Mouse (Mus musculus) stomach, embryonic 16.5 days (tissue): ENCODE measurements at regions not wholly inside any gene's neighbourhood (a gene's known extent, or its start where the extent isn't known, plus 50 kb on each side); places are given as distances from the start of the nearest gene placed in this dataset.
"Not testable (repeated sequence)": the region's sequence is repeated elsewhere in the genome, so short reads cannot be mapped to it uniquely, and the experiment has no call there.

ENCODE experiments used
- ATAC-seq: fragments of 200-750 bp; cut with Nextera tagmentation; 2 replicates; pipeline ENCODE4 v1.8.0; 2017; ENCODE audit warnings: moderate number of reproducible peaks, moderate TSS enrichment; ENCODE audit not compliant: insufficient read depth, low FRiP score
- H3K27ac ChIP-seq: fragments of 300-500 bp; sonication (generic); 2 replicates; pipeline ENCODE4 v1.5.1; 2014; ENCODE audit warnings: low read length
- H3K27me3 ChIP-seq: fragments of 300-500 bp; sonication (generic); 2 replicates; pipeline ENCODE4 v1.6.1; 2014; ENCODE audit warnings: low read length, control low read depth, mixed read lengths; ENCODE audit not compliant: control insufficient read depth, insufficient read depth
- H3K36me3 ChIP-seq: fragments of 300-500 bp; sonication (generic); 2 replicates; pipeline ENCODE4 v1.6.1; 2014; ENCODE audit warnings: low read length; ENCODE audit not compliant: control insufficient read depth, insufficient read depth
- H3K4me1 ChIP-seq: fragments of 300-500 bp; sonication (generic); 2 replicates; pipeline ENCODE4 v1.6.1; 2014; ENCODE audit warnings: low read length, control low read depth, mixed read lengths; ENCODE audit not compliant: control insufficient read depth, insufficient read depth
- H3K4me2 ChIP-seq: fragments of 300-500 bp; sonication (generic); 2 replicates; pipeline ENCODE4 v1.6.1; 2014; ENCODE audit warnings: low read depth, low read length, mixed read lengths
- H3K4me3 ChIP-seq: fragments of 300-500 bp; sonication (generic); replicated peaks from 2 replicates; pipeline ENCODE4 v1.5.1; 2014; ENCODE audit warnings: mild to moderate bottlenecking, low read length
- H3K9ac ChIP-seq: fragments of 300-500 bp; sonication (generic); 2 replicates; pipeline ENCODE4 v1.6.1; 2014; ENCODE audit warnings: low read length
- H3K9me3 ChIP-seq: fragments of 300-500 bp; sonication (generic); replicated peaks from 2 replicates; pipeline ENCODE4 v1.6.1; 2016; ENCODE audit warnings: low read length, control low read depth; ENCODE audit not compliant: control insufficient read depth
- WGBS: fragments of 180-500 bp; shearing (Covaris S2); extraction: QIAGEN DNeasy Blood & Tissue Kit; methylation state at CpG from one replicate; pipeline ENCODE4 v1.1.7; 2014; 5-methylcytosine and 5-hydroxymethylcytosine counted together

DNA sequence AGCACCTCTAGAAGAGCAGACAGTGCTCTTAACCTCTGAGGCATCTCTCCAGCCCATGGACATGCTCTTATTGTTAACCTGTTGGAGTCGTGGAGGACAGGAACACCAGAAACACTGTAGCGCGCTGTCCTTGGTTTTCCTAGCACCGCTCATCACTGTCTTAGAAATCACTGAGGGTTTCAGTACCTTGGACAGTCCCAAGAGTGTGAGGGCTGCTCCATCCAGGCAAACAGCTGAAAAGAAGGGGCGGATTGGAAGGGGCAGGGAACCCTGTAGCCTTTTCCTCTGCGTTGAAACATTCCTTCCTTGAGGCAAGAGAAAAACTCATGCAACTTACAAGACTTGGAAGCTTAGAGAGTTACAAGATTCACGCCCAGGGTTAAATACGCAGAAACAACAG lies 190.9 kb downstream of the Adgrd1 start:
- Histone ChIP-seq H3K4me3 (no peak overlapping the region), H3K27me3 (no peaks in the 10 kb centered on the region), H3K4me2 (no peak overlapping the region), H3K36me3 (no peaks in the 10 kb centered on the region), H3K4me1 (no peaks in the 10 kb centered on the region; the same call in 1 of the 2 replicates), H3K27ac (no peak overlapping the region), H3K9ac (no peak overlapping the region), H3K9me3 (no peaks in the 10 kb centered on the region)
- WGBS = 8% methylated on average over 8 of the region's 8 CpGs
- ATAC-seq = no peak

- H3K36me3 ChIP-seq, H3K4me1 ChIP-seq, H3K4me3 ChIP-seq, H3K9ac ChIP-seq, H3K27me3 ChIP-seq, H3K27ac ChIP-seq, H3K9me3 ChIP-seq, H3K4me2 ChIP-seq, ATAC-seq: not testable (repeated sequence)
- 50% methylated on average over 10 of the region's 10 CpGs for WGBS
Measured at GRCm38 (mm10) chr5:129292821-129293220, 196.3 kb downstream of the Adgrd1 start.

GRCm38 (mm10) chr5:129294861-129295542 lies 198.5 kb downstream of the Adgrd1 start:
- not testable (repeated sequence) for H3K9ac ChIP-seq, H3K27ac ChIP-seq, ATAC-seq, H3K27me3 ChIP-seq, H3K9me3 ChIP-seq, H3K4me3 ChIP-seq, H3K4me2 ChIP-seq, H3K36me3 ChIP-seq
- peaks cover 12% of the 10 kb centered on the region; the same call in 1 of the 2 replicates for H3K4me1 ChIP-seq
- WGBS = 38% methylated on average over 8 of the region's 8 CpGs

- Histone ChIP-seq H3K4me2 (no peak overlapping the region), H3K9ac (no peak overlapping the region), H3K27me3 (no peaks in the 10 kb centered on the region), H3K4me3 (no peak overlapping the region), H3K36me3 (no peaks in the 10 kb centered on the region), H3K4me1 (peaks cover 12% of the 10 kb centered on the region; the same call in 1 of the 2 replicates), H3K27ac (no peak overlapping the region), H3K9me3 (no peaks in the 10 kb centered on the region)
- 54% methylated on average over 11 of the region's 11 CpGs for WGBS
- no peak for ATAC-seq
Measured at GRCm38 (mm10) chr5:129297657-129298349, 201.3 kb downstream of the Adgrd1 start.

DNA sequence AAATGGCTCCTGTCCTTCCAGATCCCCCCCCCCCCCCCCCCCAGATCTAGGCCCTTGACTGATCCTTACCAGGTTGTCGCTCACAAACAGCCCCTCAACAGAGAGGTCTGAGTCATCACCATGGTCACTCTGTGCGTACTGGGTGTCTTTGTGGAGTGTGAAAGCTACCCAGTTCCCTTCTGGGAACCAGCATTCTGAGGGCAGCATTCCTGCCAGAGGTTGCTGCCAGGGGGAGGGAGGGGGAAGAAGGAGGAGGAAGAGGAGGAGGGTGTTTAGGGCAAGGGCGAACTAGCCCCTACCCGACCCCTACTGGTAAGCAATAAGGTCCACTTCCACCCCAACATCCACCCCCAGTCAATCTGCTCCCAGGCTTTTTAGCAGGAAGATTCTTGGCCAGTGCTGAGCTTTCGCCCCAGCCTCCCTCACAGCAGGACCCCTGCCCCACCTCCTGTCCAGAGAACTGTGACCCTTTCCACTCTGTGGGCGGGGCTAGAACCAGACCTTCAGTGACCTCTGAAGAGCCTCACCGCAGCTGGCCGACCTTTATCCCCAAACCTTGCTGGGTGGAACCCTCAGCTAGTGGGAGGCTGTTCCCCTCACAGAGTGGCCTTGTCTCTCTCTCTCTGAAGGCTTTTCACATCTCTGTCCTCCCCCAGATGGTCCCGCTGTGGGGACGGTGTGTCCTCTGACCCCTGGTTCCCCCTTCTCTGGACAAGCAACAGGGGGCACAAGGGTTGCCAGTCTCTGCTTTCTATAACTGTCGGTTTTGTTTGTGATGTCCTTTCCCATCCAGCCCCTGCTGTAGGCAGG lies 202.2 kb upstream of the Sfswap start:
- peak; percentile 22; the same call in 1 of the 2 replicates for ATAC-seq
- 20% methylated on average over 10 of the region's 11 CpGs for WGBS

DNA sequence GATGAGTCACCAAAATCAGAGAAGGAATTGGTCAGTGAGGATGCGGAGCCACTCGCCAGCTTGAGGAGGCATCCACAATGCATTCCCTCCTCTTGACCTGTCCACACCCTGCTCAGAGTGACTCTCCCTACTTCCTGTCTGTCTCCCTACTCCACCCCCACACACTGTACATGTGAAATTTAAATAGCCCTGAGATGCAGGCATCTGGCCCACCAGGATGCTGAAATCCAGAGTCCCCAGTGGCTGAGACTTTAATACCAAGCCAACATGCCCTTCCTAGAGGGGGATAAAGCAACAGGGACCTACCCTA lies 201.6 kb upstream of the Sfswap start:
- Histone ChIP-seq H3K27me3 (no peaks in the 10 kb centered on the region), H3K4me1 (0 out of 2 replicates have a peak, but pooled peaks cover 12% of the 10 kb centered on the region), H3K4me3 (no peak overlapping the region), H3K36me3 (no peaks in the 10 kb centered on the region), H3K9ac (no peak overlapping the region; the same call in 1 of the 2 replicates), H3K27ac (no peak overlapping the region), H3K4me2 (no peak overlapping the region), H3K9me3 (no peaks in the 10 kb centered on the region)
- WGBS = 43% methylated on average over 2 of the region's 2 CpGs
- ATAC-seq = 0 out of 2 replicates have a peak, but pooled peaks have one; percentile 23

More for the DNA sequence above, 202.2 kb upstream of the Sfswap start:
- Histone ChIP-seq H3K4me3 (no peak overlapping the region), H3K4me1 (peaks cover 12% of the 10 kb centered on the region; the same call in 1 of the 2 replicates), H3K36me3 (no peaks in the 10 kb centered on the region), H3K27ac (no peak overlapping the region), H3K9ac (no peak overlapping the region; the same call in 1 of the 2 replicates), H3K27me3 (no peaks in the 10 kb centered on the region), H3K9me3 (no peaks in the 10 kb centered on the region), H3K4me2 (no peak overlapping the region)

DNA sequence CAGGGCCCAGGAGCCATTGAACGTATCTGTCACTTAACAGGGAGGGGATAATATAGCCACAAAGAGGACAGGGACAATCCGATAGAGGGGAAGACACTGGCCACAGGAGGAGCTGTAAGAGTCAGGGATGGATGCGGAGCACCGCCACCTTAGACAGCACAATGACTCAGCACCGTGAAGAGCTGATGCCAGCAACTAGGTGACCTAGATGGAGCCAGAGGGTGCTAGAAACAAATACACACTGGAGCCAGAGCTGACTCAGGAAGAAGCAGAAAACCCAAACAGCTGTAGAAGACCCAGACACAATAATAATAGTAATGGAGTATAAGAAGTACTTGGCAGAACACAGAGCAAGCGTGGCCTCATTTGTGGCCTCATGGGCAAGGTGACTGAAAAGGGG lies 200.6 kb upstream of the Sfswap start:
- WGBS = 81% methylated on average over 6 of the region's 6 CpGs
- Histone ChIP-seq H3K4me2 (no peak overlapping the region), H3K9ac (no peak overlapping the region), H3K27ac (no peak overlapping the region), H3K4me3 (no peak overlapping the region), H3K36me3 (no peaks in the 10 kb centered on the region), H3K9me3 (no peaks in the 10 kb centered on the region), H3K4me1 (0 out of 2 replicates have a peak, but pooled peaks cover 9% of the 10 kb centered on the region), H3K27me3 (no peaks in the 10 kb centered on the region)
- no peak for ATAC-seq

GRCm38 (mm10) chr5:129315626-129316025 lies 185.4 kb upstream of the Sfswap start:
- Histone ChIP-seq H3K4me2 (no peak overlapping the region), H3K9me3 (no peaks in the 10 kb centered on the region), H3K36me3 (no peaks in the 10 kb centered on the region), H3K4me1 (no peaks in the 10 kb centered on the region), H3K27ac (no peak overlapping the region), H3K27me3 (no peaks in the 10 kb centered on the region), H3K9ac (no peak overlapping the region), H3K4me3 (no peak overlapping the region)
- WGBS = 54% methylated on average over 9 of the region's 9 CpGs
- no peak for ATAC-seq

DNA sequence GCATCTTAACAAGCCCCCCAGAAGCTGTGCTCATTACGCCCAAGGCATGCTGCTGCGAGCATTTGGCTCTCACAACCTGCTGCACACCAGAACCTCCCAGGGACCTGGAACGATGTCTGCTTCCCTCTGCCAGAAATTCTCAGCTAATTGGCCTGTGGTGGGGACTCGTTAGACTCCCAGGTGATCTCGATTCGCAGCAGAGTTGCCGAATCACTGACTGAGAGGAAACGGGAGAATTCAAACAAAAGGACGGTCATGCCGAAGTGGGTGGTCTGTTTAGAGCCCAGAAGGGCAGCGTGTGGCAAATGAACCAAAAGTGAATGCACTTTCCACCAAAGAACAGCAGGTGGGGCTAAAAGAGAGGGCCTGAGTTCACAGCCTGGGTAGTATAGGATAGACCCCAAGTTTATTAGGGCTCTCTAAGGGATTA lies 169.9 kb upstream of the Sfswap start:
- no peak overlapping the region for H3K9ac ChIP-seq
- no peak for ATAC-seq
- H3K27ac ChIP-seq = no peak overlapping the region
- no peaks in the 10 kb centered on the region for H3K4me1 ChIP-seq
- H3K4me2 ChIP-seq = no peak overlapping the region
- H3K9me3 ChIP-seq = no peaks in the 10 kb centered on the region
- 14% methylated on average over 11 of the region's 11 CpGs for WGBS
- no peaks in the 10 kb centered on the region for H3K36me3 ChIP-seq
- H3K4me3 ChIP-seq = no peak overlapping the region
- H3K27me3 ChIP-seq = no peaks in the 10 kb centered on the region
